Mouse (Mus musculus) lung, adult 2 months (tissue): ENCODE data around the gene Fbxo30. TPM values are rescaled to one million over a fixed set of nuclear protein-coding genes. Genes with fewer than 3 reads are reported as not detected.
"Not testable (repeated sequence)": the region's sequence is repeated elsewhere in the genome, so short reads cannot be mapped to it uniquely, and the experiment has no call there.

Experiments used
- DNase-seq: peaks from one replicate; pipeline ENCODE4 v3.0.0; 2022
- H3K4me1 ChIP-seq: fragments of 200-500 bp; 2 replicates; pipeline ENCODE4 v1.6.1; 2011; ENCODE audit warnings: low read length; ENCODE audit not compliant: control insufficient read depth, insufficient read depth
- H3K4me3 ChIP-seq: fragments of 200-500 bp; replicated peaks from 2 replicates; pipeline ENCODE3; 2011; ENCODE audit warnings: low read depth, mild to moderate bottlenecking, control low read depth, low read length; ENCODE audit errors: extremely low read depth
- CTCF ChIP-seq: fragments of 200-500 bp; IDR thresholded peaks from 2 replicates; pipeline ENCODE4 v1.5.1; 2011; ENCODE audit warnings: mild to moderate bottlenecking, low read length, control low read depth; ENCODE audit not compliant: insufficient read depth
- POLR2A ChIP-seq: fragments of 200-500 bp; IDR thresholded peaks from 2 replicates; pipeline ENCODE4 v1.6.1; 2011; ENCODE audit warnings: low read depth, mild to moderate bottlenecking, control low read depth, low read length, borderline replicate concordance; ENCODE audit errors: extremely low read depth
- WGBS: fragments of 180-500 bp; shearing (Covaris S2); methylation state at CpG from one replicate; pipeline ENCODE4 v1.1.7; 2018; 5-methylcytosine and 5-hydroxymethylcytosine counted together
- polyA plus RNA-seq: library from polyadenylated mRNA; depleted of rRNA; stranded (reverse); fragments of >200 nt; gene quantifications from 2 replicates; pipeline ENCODE4 v1.2.3, GENCODE M21; 2012; rRNA removed

Fbxo30 gene
- polyA plus RNA-seq, result 4.4 and 5.2 TPM in 2 replicates

DNA sequence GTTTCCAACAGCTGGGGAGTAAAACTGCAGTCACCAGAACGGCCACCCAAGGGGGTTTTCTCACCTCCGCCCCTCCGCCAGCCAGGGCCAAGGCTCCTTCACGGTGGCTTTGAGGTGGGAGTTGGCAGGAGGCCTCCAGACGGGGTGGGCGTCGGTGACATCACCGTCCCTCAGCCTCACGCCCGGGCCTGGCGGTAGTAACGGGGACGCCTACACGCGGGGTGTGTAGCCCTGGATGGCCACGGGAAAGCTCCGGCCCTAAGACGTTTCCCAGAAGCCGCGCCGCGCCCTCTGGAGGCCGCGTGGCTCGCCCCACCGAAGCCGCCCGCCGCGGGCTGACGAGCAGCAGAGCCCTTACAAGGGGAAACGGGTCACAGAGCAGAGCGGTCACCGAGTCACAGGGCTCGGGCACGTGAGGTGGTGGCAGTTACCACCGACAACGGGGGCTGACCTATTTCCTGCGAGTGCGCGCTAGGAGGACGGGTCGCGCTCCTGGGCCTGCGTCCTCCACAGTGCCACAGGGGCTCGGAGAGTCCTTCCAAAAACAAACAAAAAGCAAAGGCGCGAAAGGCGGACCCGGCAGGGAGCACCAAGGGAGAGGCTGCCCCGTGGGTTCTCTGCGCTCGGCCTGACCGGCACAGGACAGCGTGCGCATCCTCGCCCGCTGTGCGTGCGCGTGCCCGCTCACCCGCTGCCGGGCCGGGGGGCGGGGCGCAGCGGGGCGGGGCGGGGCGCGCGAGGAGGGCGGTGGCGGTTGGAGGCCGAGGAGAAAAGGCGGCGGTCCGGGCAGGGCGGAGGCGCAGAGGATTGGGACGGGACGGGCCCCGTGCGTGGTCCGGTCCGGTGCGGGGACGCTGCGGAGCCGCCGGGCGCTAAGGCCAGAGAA, at the start of gene Fbxo30:
Gene Fbxo30, plus strand, starts transcription at position 753 of the 886 bp plus-strand sequence.
- WGBS, result under 1% methylated on average over 86 of the region's 93 CpGs
- Histone ChIP-seq H3K4me1 (peaks cover 6% of the 10 kb centered on the region), H3K4me3 (peak within 1 kb of the TSS; percentile 86)
- DNase-seq, result peak; percentile 92
- TF ChIP-seq CTCF (peak; percentile 12; the same call in 1 of the 2 replicates), POLR2A (peak; percentile 95)

DNA sequence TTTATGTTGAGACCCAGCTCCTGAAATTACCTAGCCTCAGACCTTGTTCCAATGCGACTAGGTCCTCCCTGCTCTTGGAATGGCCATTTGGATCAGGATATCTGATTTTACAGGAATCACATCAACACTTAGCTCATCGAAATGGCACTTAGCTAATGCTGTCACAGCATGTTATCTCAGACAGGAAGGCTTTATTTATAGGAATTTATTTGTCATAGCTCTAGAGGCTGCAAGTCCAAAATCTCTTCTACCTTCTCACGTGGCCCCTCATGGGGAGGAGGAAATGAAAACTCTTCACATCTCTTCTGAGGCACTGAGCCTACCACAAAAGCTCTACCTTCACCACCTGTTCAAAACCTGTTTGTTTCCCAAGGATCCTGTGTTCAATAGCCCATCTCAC, 47.9 kb upstream of the Fbxo30 start:
- H3K4me3 ChIP-seq, result no peak overlapping the region
- no peak for DNase-seq
- H3K4me1 ChIP-seq, result no peaks in the 10 kb centered on the region
- WGBS, result 36% methylated on average over 3 of the region's 3 CpGs
- no peak for TF ChIP-seq POLR2A
- no peak for TF ChIP-seq CTCF

DNA sequence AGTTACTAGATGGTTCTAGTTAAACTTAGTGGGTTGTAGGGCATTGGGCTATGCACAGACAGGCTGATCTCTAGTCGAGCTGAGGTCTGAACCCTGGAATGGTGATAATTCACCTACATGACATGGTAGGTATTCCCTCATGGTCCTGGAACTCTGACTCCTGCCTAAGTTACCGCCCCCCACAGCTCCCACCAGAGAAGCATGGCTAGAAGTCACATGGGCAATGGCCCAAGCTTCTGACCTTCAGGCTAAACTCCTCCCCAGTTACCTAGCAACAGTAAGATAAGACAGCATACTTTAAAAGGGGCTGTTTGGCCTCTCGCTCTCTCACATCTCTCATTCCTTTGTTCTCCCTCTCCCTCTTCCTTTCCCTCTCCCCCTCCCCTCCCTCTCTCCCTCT, 38.1 kb upstream of the Fbxo30 start:
- 62% methylated on average over 3 of the region's 3 CpGs for WGBS
- not testable (repeated sequence) for H3K4me1 ChIP-seq, H3K4me3 ChIP-seq, DNase-seq

DNA sequence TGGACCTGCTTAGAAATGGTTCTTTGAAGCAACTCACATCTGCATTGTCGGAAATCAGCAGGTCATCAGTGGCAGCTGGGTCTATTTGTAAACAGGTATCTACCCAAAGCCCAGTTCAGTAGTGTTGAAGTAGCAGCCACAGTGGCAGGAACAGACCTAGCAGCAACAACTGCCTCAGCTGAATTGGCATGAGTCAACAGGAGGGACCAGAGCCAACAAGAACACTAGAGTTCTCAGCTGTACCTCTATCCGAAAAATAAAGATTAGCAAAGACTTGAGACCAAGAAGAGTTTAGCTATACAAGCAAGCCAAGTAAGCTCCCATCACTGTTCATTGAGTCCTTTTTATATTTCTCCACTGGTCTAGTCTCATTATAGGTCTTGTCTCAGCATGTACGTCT, 32.9 kb upstream of the Fbxo30 start:
- Histone ChIP-seq H3K4me3 (no peak overlapping the region), H3K4me1 (no peaks in the 10 kb centered on the region)
- TF ChIP-seq CTCF (no peak), POLR2A (no peak)
- WGBS, result 82% methylated on average over 3 of the region's 3 CpGs
- DNase-seq, result no peak

DNA sequence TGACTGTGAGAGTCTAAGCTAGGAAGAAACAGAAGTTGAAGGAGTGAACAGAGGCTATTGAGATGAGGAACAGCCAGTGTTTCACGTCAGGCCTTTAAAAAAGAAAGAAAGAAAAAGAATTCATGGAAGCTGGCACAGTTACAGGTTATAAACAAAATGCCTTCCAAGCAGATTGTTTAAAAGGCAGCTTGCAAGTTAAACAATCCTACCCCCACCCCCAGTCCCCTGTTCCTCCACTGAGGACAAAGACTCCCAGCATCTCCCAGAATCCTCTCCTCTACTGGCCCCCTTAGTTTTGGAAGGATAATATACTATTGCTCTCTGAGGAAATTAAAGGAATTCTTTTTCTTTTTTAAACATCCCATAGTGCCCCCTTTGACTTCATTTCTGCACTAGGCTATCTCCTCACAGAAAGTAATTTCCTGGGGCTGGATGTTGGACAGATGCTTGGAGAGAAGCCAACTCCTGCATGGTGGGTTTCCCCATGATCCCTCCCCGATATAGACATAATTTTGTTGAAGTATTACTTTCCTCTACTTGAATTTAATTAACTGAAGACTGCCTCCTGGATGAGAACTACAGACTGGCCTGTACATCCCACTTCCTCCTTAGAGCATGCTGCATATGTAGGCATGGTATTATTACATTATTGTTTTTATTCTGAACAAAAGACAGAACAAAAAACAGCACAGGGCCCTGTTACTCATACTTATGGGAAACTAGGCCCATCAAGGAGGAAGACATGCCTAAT, 30.7 kb upstream of the Fbxo30 start:
- H3K4me1 ChIP-seq, result no peaks in the 10 kb centered on the region
- WGBS, result 26% methylated on average over 2 of the region's 2 CpGs
- H3K4me3 ChIP-seq, result no peak overlapping the region
- no peak for TF ChIP-seq POLR2A
- no peak for DNase-seq

DNA sequence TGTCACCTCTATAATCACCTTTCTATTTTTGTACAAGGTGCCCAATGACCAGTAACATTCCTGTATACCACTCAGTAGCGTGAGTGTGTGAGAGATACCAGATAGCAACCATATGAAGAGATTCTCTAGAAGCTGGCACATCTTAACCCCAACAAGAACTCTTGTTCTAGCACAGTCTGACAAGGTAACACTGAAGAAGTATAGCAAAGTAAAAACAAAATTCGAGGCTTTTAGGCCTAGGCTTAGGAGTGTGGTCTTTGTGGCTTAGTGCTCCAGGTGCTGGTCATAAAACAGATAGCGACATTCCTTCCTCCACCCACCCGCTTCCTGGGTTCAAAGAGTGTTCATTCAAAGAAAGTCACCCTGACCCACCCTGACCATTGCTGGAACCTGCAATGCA, 27.5 kb upstream of the Fbxo30 start:
- H3K4me1 ChIP-seq, DNase-seq, H3K4me3 ChIP-seq: not testable (repeated sequence)
- 87% methylated on average over 4 of the region's 4 CpGs for WGBS

DNA sequence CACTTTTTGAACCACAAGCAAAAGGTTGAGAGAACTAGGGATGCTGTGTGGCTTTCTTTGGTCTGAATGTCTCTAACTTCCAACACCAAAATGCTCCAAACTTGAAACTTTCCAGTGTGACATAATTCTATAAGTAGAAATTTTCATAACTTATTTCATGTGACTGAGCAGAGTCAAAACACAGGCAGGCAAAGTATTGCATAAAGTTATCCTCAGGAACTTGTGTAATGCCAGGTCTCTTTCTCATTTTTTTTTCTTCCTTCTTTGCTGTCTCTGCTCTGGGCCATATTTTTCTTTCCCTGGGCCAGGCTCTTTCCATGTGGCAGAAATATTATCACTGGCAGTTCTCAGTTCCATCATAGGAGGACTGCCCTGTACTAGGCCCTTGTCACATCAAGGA, 21.0 kb upstream of the Fbxo30 start:
- Histone ChIP-seq H3K4me1 (no peaks in the 10 kb centered on the region), H3K4me3 (no peak overlapping the region)
- TF ChIP-seq POLR2A (no peak), CTCF (no peak)
- DNase-seq, result no peak

DNA sequence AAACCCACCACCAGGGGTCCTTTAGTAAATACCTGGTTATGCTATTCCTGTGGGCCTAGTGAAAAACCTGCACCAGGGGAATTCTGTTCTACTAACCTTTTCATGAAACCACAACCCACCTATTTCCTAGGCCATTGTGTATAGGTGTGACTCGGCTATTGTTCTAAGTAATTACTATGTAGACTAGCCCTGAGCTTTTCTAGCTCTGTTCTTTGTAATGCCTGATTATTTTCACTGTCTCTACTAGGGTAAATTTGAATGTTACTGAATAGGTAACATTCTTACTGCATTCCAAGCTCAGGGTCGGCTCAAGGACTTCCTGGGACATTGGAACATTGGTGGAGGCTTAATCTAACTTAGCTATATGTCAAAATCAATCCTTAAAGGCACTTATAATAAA, 18.8 kb upstream of the Fbxo30 start:
- DNase-seq, H3K4me3 ChIP-seq, H3K4me1 ChIP-seq: not testable (repeated sequence)
- WGBS, result 80% methylated on average over 2 of the region's 2 CpGs

DNA sequence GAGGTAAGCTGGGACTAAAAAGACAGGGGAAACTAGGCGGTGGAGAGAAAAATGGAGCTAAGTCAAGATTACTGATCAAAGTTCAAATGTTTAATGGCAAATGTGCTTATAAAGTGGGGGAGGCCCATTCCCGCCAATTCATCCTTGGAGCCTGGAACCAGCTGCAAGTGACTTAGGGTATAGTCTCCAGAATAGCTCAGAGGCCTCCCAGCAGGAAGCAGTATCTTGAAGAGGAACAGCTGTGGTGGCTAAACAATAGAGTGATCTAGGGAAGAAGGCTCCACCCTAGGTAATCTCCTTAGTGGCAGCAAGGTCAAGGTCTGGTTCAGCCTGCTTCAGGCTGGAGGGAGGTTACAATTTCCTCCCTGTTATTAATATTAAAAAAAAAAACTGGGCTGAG, 17.3 kb upstream of the Fbxo30 start:
- WGBS, result 81% methylated on average over 2 of the region's 2 CpGs
- not testable (repeated sequence) for H3K4me3 ChIP-seq, H3K4me1 ChIP-seq, DNase-seq

DNA sequence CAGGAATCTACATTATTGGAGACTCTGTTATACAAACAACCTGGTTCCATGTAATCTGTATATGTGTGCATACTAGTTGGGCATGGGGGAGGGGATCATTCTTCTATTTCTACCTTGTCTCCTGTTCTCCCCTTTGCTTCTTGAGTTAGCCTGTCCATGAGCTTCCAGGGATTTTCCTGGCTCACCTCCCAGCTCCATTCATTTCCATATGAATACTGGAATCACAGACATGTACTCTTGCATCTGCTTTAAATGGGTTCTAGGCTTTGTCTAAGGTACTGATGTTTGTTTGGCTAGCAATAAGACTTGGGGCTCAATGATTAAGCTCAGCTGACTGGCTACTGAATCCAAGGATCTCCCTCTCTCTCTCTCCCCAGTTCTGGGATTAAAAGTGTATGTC, 12.0 kb upstream of the Fbxo30 start:
- Histone ChIP-seq H3K4me3 (no peak overlapping the region), H3K4me1 (no peaks in the 10 kb centered on the region)
- TF ChIP-seq CTCF (no peak), POLR2A (no peak)
- no peak for DNase-seq

DNA sequence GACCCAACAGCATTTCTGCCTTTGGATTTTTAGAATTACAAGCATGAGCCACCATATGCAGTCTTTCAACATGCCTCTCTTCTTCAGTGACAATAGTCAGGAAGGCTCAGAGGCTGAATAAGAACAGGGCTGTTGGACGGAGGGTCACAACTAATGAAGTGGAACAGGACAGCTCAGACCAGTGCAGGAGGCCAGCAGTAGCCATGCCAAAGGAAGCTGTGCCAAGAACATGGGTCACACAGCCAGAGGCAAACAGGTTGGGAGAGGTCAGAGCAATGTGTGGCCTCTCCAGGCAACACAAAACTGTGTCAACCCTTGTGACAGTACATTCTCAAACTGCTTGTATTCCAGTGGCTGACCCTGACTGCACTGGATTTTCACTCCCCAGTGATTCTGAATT, 6.7 kb upstream of the Fbxo30 start:
- no peak for DNase-seq
- no peak overlapping the region for H3K4me3 ChIP-seq
- WGBS, result 61% methylated on average over 1 of the region's 1 CpGs
- no peak for TF ChIP-seq CTCF
- TF ChIP-seq POLR2A, result no peak
- H3K4me1 ChIP-seq, result no peaks in the 10 kb centered on the region
